Mouse (Mus musculus): ENCODE results near the gene Hist1h1a. TPM values are rescaled to one million over a fixed set of nuclear protein-coding genes. Genes with fewer than 3 reads are reported as not detected.

Hist1h1a gene
- polyA plus RNA-seq, 1 experiment from 2014 or later, result 1.0 TPM

DNA sequence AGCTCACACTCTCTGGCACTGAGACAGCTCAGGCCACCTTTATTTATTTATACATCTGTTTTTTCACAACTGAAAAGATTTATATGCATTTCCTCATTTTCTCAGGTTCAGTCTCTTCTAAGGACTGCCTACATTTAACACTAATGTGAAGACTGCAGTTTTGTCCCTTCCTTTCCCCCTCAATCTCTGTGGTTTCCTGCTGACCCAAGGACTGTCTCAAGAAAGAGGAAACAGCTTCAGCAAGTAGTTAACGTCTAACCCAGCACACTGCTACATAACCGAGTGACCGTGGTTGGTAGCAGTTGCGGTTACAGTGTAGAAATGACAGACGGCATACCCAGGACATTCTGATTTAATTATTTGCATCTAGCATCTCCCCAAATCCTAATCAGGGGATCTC lies 35.9 kb downstream of the Hist1h1a start:
- Histone ChIP-seq H3K36me3 (ENCODE audit: control insufficient read depth, insufficient read depth) (no peaks in the 10 kb centered on the region), H3K4me1 (replicated peaks; ENCODE audit: control insufficient read depth, insufficient read depth, low read length) (no peaks in the 10 kb centered on the region), H3K27ac (ENCODE audit: low read length) (no peak overlapping the region), H3K9ac (replicated peaks; ENCODE audit: low read depth, low read length) (no peak overlapping the region), H3K4me2 (ENCODE audit: low read length) (no peak overlapping the region), H3K4me3 (replicated peaks; ENCODE audit: low read length) (no peak overlapping the region), H3K27me3 (replicated peaks; ENCODE audit: control insufficient read depth, insufficient read depth, low read length) (no peaks in the 10 kb centered on the region), H3K9me3 (ENCODE audit: control insufficient read depth, low read length) (no peaks in the 10 kb centered on the region)
- ATAC-seq, result no peak
- WGBS, result 87% methylated on average over 5 of the region's 5 CpGs

DNA sequence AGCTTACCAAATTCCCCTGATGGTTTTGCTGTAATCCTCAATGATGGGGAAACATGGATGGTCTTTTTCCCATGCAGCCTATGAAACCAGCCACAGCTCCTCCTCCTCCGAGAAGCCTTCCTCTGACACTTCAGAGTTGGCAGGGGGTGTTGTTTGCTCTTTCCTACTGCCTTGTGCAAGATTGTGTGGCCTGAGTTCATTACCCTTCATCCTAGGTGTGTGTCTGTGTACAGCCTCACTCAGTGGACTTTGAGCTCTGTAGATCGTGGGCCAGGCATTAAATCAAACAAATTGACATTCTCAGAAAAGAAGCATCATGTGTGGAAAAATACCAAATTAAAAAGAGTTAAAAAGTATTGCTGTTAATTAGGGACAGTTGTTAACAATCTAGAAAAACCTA lies 41.1 kb downstream of the Hist1h1a start:
- no peak for ATAC-seq
- no peaks in the 10 kb centered on the region for H3K36me3 ChIP-seq (ENCODE audit: control insufficient read depth, insufficient read depth)
- 81% methylated on average over 2 of the region's 2 CpGs for WGBS

DNA sequence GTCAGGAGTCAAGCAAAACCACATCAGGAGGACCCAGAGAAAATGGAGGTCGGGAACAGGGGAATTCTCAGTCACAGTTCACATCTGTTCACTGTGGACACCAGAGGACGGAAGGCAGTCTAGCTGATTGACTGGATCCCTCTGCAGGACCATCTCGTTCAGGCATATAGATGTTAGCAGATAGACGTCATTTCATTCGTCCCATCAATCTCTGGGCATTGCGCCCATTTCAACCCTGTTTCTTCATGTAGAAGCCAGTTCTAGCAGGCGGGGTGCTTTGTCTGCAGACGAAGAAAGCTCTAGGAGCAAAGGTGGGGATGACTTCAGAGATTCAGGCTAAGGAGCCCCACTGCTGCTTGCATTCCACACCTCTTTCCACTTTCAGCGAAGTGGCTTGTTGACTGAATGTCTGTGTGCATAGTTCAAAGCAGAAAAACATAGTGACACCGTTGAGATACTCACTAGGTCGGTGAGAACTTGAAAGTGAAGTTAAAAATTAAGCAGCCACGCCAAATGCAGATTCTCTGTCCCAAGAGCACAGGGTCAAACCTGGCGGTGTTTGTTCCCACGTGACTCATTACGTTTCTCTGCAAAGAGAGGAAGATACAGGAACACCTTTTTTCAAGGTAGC lies 43.1 kb downstream of the Hist1h1a start, which contains the start of gene Slc17a2:
Gene Slc17a2, plus strand, starts transcription at position 572 of the 631 bp plus-strand sequence.
- Histone ChIP-seq H3K27me3 (replicated peaks; ENCODE audit: control insufficient read depth, insufficient read depth, low read length) (no peaks in the 10 kb centered on the region), H3K4me3 (replicated peaks; ENCODE audit: low read length) (no peak within 1 kb of the TSS), H3K4me1 (replicated peaks; ENCODE audit: control insufficient read depth, insufficient read depth, low read length) (no peaks in the 10 kb centered on the region), H3K27ac (ENCODE audit: low read length) (no peak within 1 kb of the TSS), H3K4me2 (ENCODE audit: low read length) (no peak within 1 kb of the TSS), H3K9ac (replicated peaks; ENCODE audit: low read depth, low read length) (no peak within 1 kb of the TSS), H3K36me3 (ENCODE audit: control insufficient read depth, insufficient read depth) (no peaks in the 10 kb centered on the region), H3K9me3 (ENCODE audit: control insufficient read depth, low read length) (no peaks in the 10 kb centered on the region)
- 89% methylated on average over 15 of the region's 15 CpGs for WGBS
- ATAC-seq, result no peak

More for the DNA sequence above, 41.1 kb downstream of the Hist1h1a start:
- H3K9ac ChIP-seq (replicated peaks; ENCODE audit: low read depth, low read length), result no peak overlapping the region
- no peaks in the 10 kb centered on the region for H3K4me1 ChIP-seq (replicated peaks; ENCODE audit: control insufficient read depth, insufficient read depth, low read length)
- H3K9me3 ChIP-seq (ENCODE audit: control insufficient read depth, low read length), result no peaks in the 10 kb centered on the region
- H3K27me3 ChIP-seq (replicated peaks; ENCODE audit: control insufficient read depth, insufficient read depth, low read length), result no peaks in the 10 kb centered on the region
- no peak overlapping the region for H3K4me3 ChIP-seq (replicated peaks; ENCODE audit: low read length)
- H3K27ac ChIP-seq (ENCODE audit: low read length), result no peak overlapping the region
- H3K4me2 ChIP-seq (ENCODE audit: low read length), result no peak overlapping the region

Small RNA genes lying within 50 kb of the gene (microRNA-seq; reads per million reads assigned to microRNA genes)
- not detected for gene Gm44314
- gene Gm44484, result not detected

Other genes starting within 250 kb of the Hist1h1a start
- 2.9 and 4.6 TPM in 2 replicates for gene Hist1h4h, start 232.6 kb upstream of the Hist1h1a start, polyA plus RNA-seq (2015; fragmentation: Nextera tagmentation; extraction: Ambion mirVana)
- not detected in 2 replicates for gene Hist1h2af, start 229.8 kb upstream of the Hist1h1a start, polyA plus RNA-seq (2015; fragmentation: Nextera tagmentation; extraction: Ambion mirVana)
- gene Hist1h3g, start 228.2 kb upstream of the Hist1h1a start, polyA plus RNA-seq (2015; fragmentation: Nextera tagmentation; extraction: Ambion mirVana), result 1.5 and 3.2 TPM in 2 replicates
- gene Hist1h2bh, start 220.3 kb upstream of the Hist1h1a start, polyA plus RNA-seq (2015; fragmentation: Nextera tagmentation; extraction: Ambion mirVana), result 0.23 and 0.47 TPM in 2 replicates
- 0.30 and 0.61 TPM in 2 replicates for gene Hist1h3f, start 219.6 kb upstream of the Hist1h1a start, polyA plus RNA-seq (2015; fragmentation: Nextera tagmentation; extraction: Ambion mirVana)
- not detected in 2 replicates for gene Hist1h4f, start 212.0 kb upstream of the Hist1h1a start, polyA plus RNA-seq (2015; fragmentation: Nextera tagmentation; extraction: Ambion mirVana)
- 0.15 and 0.22 TPM in 2 replicates for gene Hist1h1d, start 210.4 kb upstream of the Hist1h1a start, polyA plus RNA-seq (2015; fragmentation: Nextera tagmentation; extraction: Ambion mirVana)
- 2.0 and 3.4 TPM in 2 replicates for gene Hist1h3e, start 201.3 kb upstream of the Hist1h1a start, polyA plus RNA-seq (2015; fragmentation: Nextera tagmentation; extraction: Ambion mirVana)
- gene Hist1h2ae, start 192.4 kb upstream of the Hist1h1a start, polyA plus RNA-seq (2015; fragmentation: Nextera tagmentation; extraction: Ambion mirVana), result 33.0 and 46.2 TPM in 2 replicates
- gene Hist1h2bg, start 192.3 kb upstream of the Hist1h1a start, polyA plus RNA-seq (2015; fragmentation: Nextera tagmentation; extraction: Ambion mirVana), result 2.1 and 6.2 TPM in 2 replicates
- 2.1 and 2.6 TPM in 2 replicates for gene Hist1h2bf, start 189.5 kb upstream of the Hist1h1a start, polyA plus RNA-seq (2015; fragmentation: Nextera tagmentation; extraction: Ambion mirVana)
- 1.2 and 3.4 TPM in 2 replicates for gene Hist1h2ad, start 189.3 kb upstream of the Hist1h1a start, polyA plus RNA-seq (2015; fragmentation: Nextera tagmentation; extraction: Ambion mirVana)
- gene Hist1h3d, start 187.9 kb upstream of the Hist1h1a start, polyA plus RNA-seq (2015; fragmentation: Nextera tagmentation; extraction: Ambion mirVana), result 2.2 and 2.8 TPM in 2 replicates
- gene Hist1h4d, start 182.1 kb upstream of the Hist1h1a start, polyA plus RNA-seq (2015; fragmentation: Nextera tagmentation; extraction: Ambion mirVana), result 51.0 and 59.0 TPM in 2 replicates
- gene Hist1h2be, start 142.5 kb upstream of the Hist1h1a start, polyA plus RNA-seq (2015; fragmentation: Nextera tagmentation; extraction: Ambion mirVana), result 2.0 and 2.6 TPM in 2 replicates
- 7.0 and 9.9 TPM in 2 replicates for gene Hist1h1e, start 141.1 kb upstream of the Hist1h1a start, polyA plus RNA-seq (2015; fragmentation: Nextera tagmentation; extraction: Ambion mirVana)
- gene Hist1h2ac, start 79.7 kb upstream of the Hist1h1a start, polyA plus RNA-seq (2015; fragmentation: Nextera tagmentation; extraction: Ambion mirVana), result 0.80 and 0.83 TPM in 2 replicates
- 27.2 and 35.5 TPM in 2 replicates for gene Hist1h2bc, start 79.5 kb upstream of the Hist1h1a start, polyA plus RNA-seq (2015; fragmentation: Nextera tagmentation; extraction: Ambion mirVana)
- gene Hist1h1t, start 67.9 kb upstream of the Hist1h1a start, polyA plus RNA-seq (2015; fragmentation: Nextera tagmentation; extraction: Ambion mirVana), result not detected in 2 replicates
- gene Hist1h4c, start 65.2 kb upstream of the Hist1h1a start, polyA plus RNA-seq (2015; fragmentation: Nextera tagmentation; extraction: Ambion mirVana), result 2.1 and 2.2 TPM in 2 replicates
- gene Hfe, start 52.8 kb upstream of the Hist1h1a start, polyA plus RNA-seq (2015; fragmentation: Nextera tagmentation; extraction: Ambion mirVana), result 2.1 and 3.3 TPM in 2 replicates
- 16.7 and 22.7 TPM in 2 replicates for gene Hist1h1c, start 24.9 kb upstream of the Hist1h1a start, polyA plus RNA-seq (2015; fragmentation: Nextera tagmentation; extraction: Ambion mirVana)
- 1.6 and 2.0 TPM in 2 replicates for gene Hist1h3c, start 18.1 kb upstream of the Hist1h1a start, polyA plus RNA-seq (2015; fragmentation: Nextera tagmentation; extraction: Ambion mirVana)
- 0.86 and 0.95 TPM in 2 replicates for gene Hist1h2bb, start 16.9 kb upstream of the Hist1h1a start, polyA plus RNA-seq (2015; fragmentation: Nextera tagmentation; extraction: Ambion mirVana)
- 14.5 and 16.2 TPM in 2 replicates for gene Hist1h2ab, start 12.5 kb upstream of the Hist1h1a start, polyA plus RNA-seq (2015; fragmentation: Nextera tagmentation; extraction: Ambion mirVana)
- gene Hist1h3b, start 11.4 kb upstream of the Hist1h1a start, polyA plus RNA-seq (2015; fragmentation: Nextera tagmentation; extraction: Ambion mirVana), result 4.9 and 6.7 TPM in 2 replicates
- gene Hist1h4b, start 6.7 kb upstream of the Hist1h1a start, polyA plus RNA-seq (2015; fragmentation: Nextera tagmentation; extraction: Ambion mirVana), result 1.5 TPM in 1 of 2 replicates, not detected in the other
- not detected in 2 replicates for gene Hist1h4a, start 2.4 kb upstream of the Hist1h1a start, polyA plus RNA-seq (2015; fragmentation: Nextera tagmentation; extraction: Ambion mirVana)
- gene Hist1h3a, start 1.3 kb upstream of the Hist1h1a start, polyA plus RNA-seq (2015; fragmentation: Nextera tagmentation; extraction: Ambion mirVana), result 1.5 and 1.9 TPM in 2 replicates
- gene Trim38, start 6.2 kb downstream of the Hist1h1a start, polyA plus RNA-seq (2015; fragmentation: Nextera tagmentation; extraction: Ambion mirVana), result not detected in 2 replicates
- gene Slc17a2, start 43.3 kb downstream of the Hist1h1a start, polyA plus RNA-seq (2015; fragmentation: Nextera tagmentation; extraction: Ambion mirVana), result not detected in 2 replicates
- gene Slc17a3, start 75.8 kb downstream of the Hist1h1a start, polyA plus RNA-seq (2015; fragmentation: Nextera tagmentation; extraction: Ambion mirVana), result not detected in 2 replicates
- not detected in 2 replicates for gene Slc17a1, start 104.1 kb downstream of the Hist1h1a start, polyA plus RNA-seq (2015; fragmentation: Nextera tagmentation; extraction: Ambion mirVana)
- gene Slc17a4, start 151.3 kb downstream of the Hist1h1a start, polyA plus RNA-seq (2015; fragmentation: Nextera tagmentation; extraction: Ambion mirVana), result not detected in 2 replicates
- gene Hist1h2ba, start 170.5 kb downstream of the Hist1h1a start, polyA plus RNA-seq (2015; fragmentation: Nextera tagmentation; extraction: Ambion mirVana), result not detected in 2 replicates
- gene Hist1h2aa, start 170.8 kb downstream of the Hist1h1a start, polyA plus RNA-seq (2015; fragmentation: Nextera tagmentation; extraction: Ambion mirVana), result not detected in 2 replicates
- 1.9 and 3.7 TPM in 2 replicates for gene Scgn, start 227.5 kb downstream of the Hist1h1a start, polyA plus RNA-seq (2015; fragmentation: Nextera tagmentation; extraction: Ambion mirVana)